Mouse (Mus musculus) cortical plate, adult 2 months (tissue): ENCODE measurements around the gene Arhgef3. TPM values are rescaled to one million over a fixed set of nuclear protein-coding genes. Genes with fewer than 3 reads are reported as not detected.

Source experiments
- H3K27ac ChIP-seq: fragments of 200-500 bp; 2 replicates; pipeline ENCODE4 v1.5.1; 2012; ENCODE audit warnings: low read length, control low read depth, inconsistent platforms; ENCODE audit not compliant: insufficient read depth
- H3K4me1 ChIP-seq: fragments of 200-500 bp; 2 replicates; pipeline ENCODE4 v1.6.1; 2011; ENCODE audit warnings: low read length; ENCODE audit not compliant: control insufficient read depth, insufficient read depth
- H3K4me3 ChIP-seq: fragments of 200-500 bp; 2 replicates; pipeline ENCODE4 v1.5.1; 2011; ENCODE audit warnings: mild to moderate bottlenecking, low read length, control low read depth; ENCODE audit not compliant: insufficient read depth
- CTCF ChIP-seq: fragments of 200-500 bp; IDR thresholded peaks from 2 replicates; pipeline ENCODE4 v1.5.1; 2011; ENCODE audit warnings: mild to moderate bottlenecking, control low read depth, low read length; ENCODE audit not compliant: insufficient read depth; ENCODE audit errors: extremely low read depth
- POLR2A ChIP-seq: fragments of 200-500 bp; IDR thresholded peaks from 2 replicates; pipeline ENCODE4 v1.6.1; 2011; ENCODE audit warnings: mild to moderate bottlenecking, low read length, control low read depth; ENCODE audit not compliant: insufficient read depth; ENCODE audit errors: extremely low read depth
- polyA plus RNA-seq: library from polyadenylated mRNA; depleted of rRNA; stranded (reverse); fragments of >200 nt; gene quantifications from 2 replicates; pipeline ENCODE4 v1.2.3, GENCODE M21; 2012

The Arhgef3 gene
- polyA plus RNA-seq, 1 experiment, result 42.9 TPM

GRCm38 (mm10) chr14:27171175-27171830 lies 56.6 kb downstream of the Arhgef3 start:
- H3K27ac ChIP-seq, result no peak overlapping the region
- H3K4me3 ChIP-seq, result no peak overlapping the region
- H3K4me1 ChIP-seq, result no peaks in the 10 kb centered on the region
- no peak for TF ChIP-seq POLR2A
- TF ChIP-seq CTCF, result no peak

DNA sequence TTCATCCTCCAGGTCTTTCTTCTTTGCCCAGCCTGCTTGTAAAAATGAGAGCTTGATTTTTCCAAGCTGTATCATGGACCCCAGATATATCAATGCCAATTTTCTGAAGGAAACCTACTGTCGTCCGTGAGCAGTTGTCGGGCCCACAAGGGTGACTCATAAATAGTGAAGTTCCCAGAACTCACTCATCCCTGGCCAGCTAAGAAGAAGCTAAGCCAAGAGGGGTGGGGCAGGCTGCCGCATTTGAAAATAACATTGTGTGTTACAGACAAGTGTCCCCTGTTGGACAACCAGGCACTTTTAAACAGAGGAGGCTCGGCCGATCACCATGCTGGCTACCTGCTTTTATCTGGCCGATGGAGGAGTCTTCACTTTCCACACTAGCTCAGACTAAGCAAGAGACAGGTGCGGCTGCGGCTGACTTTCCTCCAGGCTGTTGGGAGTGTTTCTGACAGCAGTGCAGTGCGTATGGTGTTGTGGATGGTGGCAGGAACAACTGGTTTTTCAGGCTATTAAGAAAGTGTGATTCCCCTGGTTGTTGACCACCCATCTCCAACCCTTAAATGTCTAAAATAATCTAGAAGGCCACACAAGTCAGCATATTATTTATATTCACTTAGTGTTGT lies 58.6 kb downstream of the Arhgef3 start:
- Histone ChIP-seq H3K4me1 (no peaks in the 10 kb centered on the region), H3K27ac (no peak overlapping the region), H3K4me3 (no peak overlapping the region)
- TF ChIP-seq CTCF, result no peak
- TF ChIP-seq POLR2A, result no peak

GRCm38 (mm10) chr14:27174188-27174786 lies 59.6 kb downstream of the Arhgef3 start:
- TF ChIP-seq CTCF (no peak), POLR2A (no peak)
- Histone ChIP-seq H3K27ac (no peak overlapping the region), H3K4me1 (no peaks in the 10 kb centered on the region; the same call in 1 of the 2 replicates), H3K4me3 (no peak overlapping the region)

DNA sequence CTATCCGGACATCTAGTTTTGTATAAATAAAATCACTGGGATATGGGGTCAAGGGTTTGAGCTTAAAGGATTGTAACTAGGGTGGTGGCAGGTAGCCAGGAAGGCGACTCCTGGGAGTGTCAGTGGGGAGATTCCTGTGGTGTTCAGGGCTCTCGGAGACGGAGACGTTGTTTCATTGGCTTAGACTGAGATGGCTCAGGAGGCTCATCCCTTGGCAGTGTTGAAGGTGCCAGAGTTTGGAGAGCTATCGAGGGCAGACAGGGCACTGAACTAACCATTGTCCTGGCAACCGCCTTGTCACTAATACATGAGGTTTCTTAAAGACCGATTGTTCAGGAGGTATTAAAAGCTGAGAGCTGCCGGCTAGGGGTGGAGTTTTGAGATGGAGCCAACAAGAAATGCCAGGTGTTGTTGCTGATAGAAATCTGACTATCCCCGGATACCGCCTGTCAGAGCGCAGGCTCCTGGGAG lies 60.2 kb downstream of the Arhgef3 start:
- H3K4me1 ChIP-seq, result no peaks in the 10 kb centered on the region; the same call in 1 of the 2 replicates
- no peak overlapping the region for H3K4me3 ChIP-seq
- no peak overlapping the region for H3K27ac ChIP-seq
- no peak for TF ChIP-seq CTCF

DNA sequence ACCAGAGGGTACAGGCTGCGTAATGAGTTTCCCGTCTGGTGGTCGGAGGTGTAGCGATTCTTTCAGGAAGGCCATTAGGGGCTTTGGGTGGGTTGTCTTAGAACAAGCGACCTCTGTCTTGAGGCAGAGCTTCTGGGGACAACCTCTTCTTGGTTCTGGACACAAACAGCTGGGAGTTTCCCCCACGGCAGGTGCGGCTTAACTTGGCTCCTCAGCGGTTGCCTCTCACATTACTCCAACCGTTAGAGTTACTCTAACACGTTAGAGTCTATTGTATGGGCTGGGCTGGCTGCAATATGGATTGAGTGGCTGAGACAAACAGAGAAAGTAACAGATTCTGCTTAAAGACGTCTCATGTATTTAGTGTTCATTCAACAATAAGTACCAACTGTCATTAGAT lies 60.6 kb downstream of the Arhgef3 start:
- Histone ChIP-seq H3K4me1 (no peaks in the 10 kb centered on the region; the same call in 1 of the 2 replicates), H3K4me3 (no peak overlapping the region), H3K27ac (no peak overlapping the region)
- TF ChIP-seq CTCF (no peak), POLR2A (no peak)

- H3K4me1 ChIP-seq, result no peaks in the 10 kb centered on the region; the same call in 1 of the 2 replicates
- TF ChIP-seq POLR2A, result no peak
- no peak for TF ChIP-seq CTCF
Observed at GRCm38 (mm10) chr14:27177800-27178559, 63.3 kb downstream of the Arhgef3 start.

GRCm38 (mm10) chr14:27178560-27178920 lies 63.8 kb downstream of the Arhgef3 start:
- H3K27ac ChIP-seq, result no peak overlapping the region
- TF ChIP-seq CTCF (no peak), POLR2A (no peak)
- no peaks in the 10 kb centered on the region; the same call in 1 of the 2 replicates for H3K4me1 ChIP-seq
- no peak overlapping the region for H3K4me3 ChIP-seq

More at GRCm38 (mm10) chr14:27177800-27178559, 63.3 kb downstream of the Arhgef3 start:
- no peak overlapping the region for H3K4me3 ChIP-seq
- no peak overlapping the region for H3K27ac ChIP-seq

DNA sequence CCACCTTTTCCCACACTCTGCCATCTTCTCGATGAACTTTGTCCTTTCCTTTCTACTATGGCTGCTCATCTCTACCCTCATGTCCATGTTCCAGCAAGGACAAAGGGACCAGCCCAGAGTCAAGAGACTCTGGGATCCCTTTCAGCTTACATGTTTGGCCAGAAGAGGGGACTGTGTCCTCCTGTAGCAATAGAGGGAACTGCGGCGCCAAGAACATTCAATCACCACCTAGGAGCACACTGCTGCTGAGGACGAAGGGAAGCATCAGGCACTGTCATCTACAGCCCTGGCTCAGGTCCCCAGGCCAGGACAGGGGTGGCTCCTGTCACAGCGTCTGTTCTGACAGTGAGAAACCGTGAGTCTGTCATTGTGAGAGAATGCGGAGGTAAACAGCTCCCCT lies 65.1 kb downstream of the Arhgef3 start:
- Histone ChIP-seq H3K27ac (no peak overlapping the region), H3K4me1 (no peaks in the 10 kb centered on the region; the same call in 1 of the 2 replicates), H3K4me3 (no peak overlapping the region)
- no peak for TF ChIP-seq POLR2A
- TF ChIP-seq CTCF, result no peak

GRCm38 (mm10) chr14:27182059-27182458 lies 67.4 kb downstream of the Arhgef3 start:
- Histone ChIP-seq H3K27ac (no peak overlapping the region), H3K4me1 (no peaks in the 10 kb centered on the region; the same call in 1 of the 2 replicates), H3K4me3 (no peak overlapping the region)
- no peak for TF ChIP-seq POLR2A
- no peak for TF ChIP-seq CTCF
